Mouse (Mus musculus) embryonic facial prominence, embryonic 14.5 days (tissue): ENCODE results near the gene Tbc1d30. TPM values are rescaled to one million over a fixed set of nuclear protein-coding genes. Genes with fewer than 3 reads are reported as not detected.

Source experiments
- ATAC-seq: fragments of 200-750 bp; cut with Nextera tagmentation; 2 replicates; pipeline ENCODE4 v1.8.0; 2017; ENCODE audit warnings: low read depth, moderate number of reproducible peaks, moderate TSS enrichment
- DNase-seq: peaks from one replicate; pipeline ENCODE4 v3.0.0-alpha.2; 2015; ENCODE audit warnings: low spot score
- H3K27ac ChIP-seq: fragments of 300-500 bp; sonication (generic); replicated peaks from 2 replicates; pipeline ENCODE4 v1.5.1; 2014; ENCODE audit warnings: low read depth, mild to moderate bottlenecking, low read length, moderate library complexity
- H3K27me3 ChIP-seq: fragments of 300-500 bp; sonication (generic); replicated peaks from 2 replicates; pipeline ENCODE4 v1.6.1; 2014; ENCODE audit warnings: low read length; ENCODE audit not compliant: control insufficient read depth, insufficient read depth
- H3K36me3 ChIP-seq: fragments of 300-500 bp; sonication (generic); 2 replicates; pipeline ENCODE4 v1.6.1; 2014; ENCODE audit warnings: low read length, mixed read lengths; ENCODE audit not compliant: control insufficient read depth, insufficient read depth
- H3K4me1 ChIP-seq: fragments of 300-500 bp; sonication (generic); 2 replicates; pipeline ENCODE4 v1.6.1; 2014; ENCODE audit warnings: antibody characterized with exemption, low read length; ENCODE audit not compliant: control insufficient read depth, insufficient read depth
- H3K4me2 ChIP-seq: fragments of 300-500 bp; sonication (generic); 2 replicates; pipeline ENCODE4 v1.6.1; 2014; ENCODE audit warnings: low read depth, mild to moderate bottlenecking, low read length, moderate library complexity, mixed read lengths
- H3K4me3 ChIP-seq: fragments of 300-500 bp; sonication (generic); 2 replicates; pipeline ENCODE4 v1.5.1; 2014; ENCODE audit warnings: low read depth, mild to moderate bottlenecking, low read length
- H3K9ac ChIP-seq: fragments of 300-500 bp; sonication (generic); 2 replicates; pipeline ENCODE4 v1.6.1; 2014; ENCODE audit warnings: low read depth, mild to moderate bottlenecking, low read length, moderate library complexity, mixed read lengths
- H3K9me3 ChIP-seq: fragments of 300-500 bp; sonication (generic); 2 replicates; pipeline ENCODE4 v1.6.1; 2016; ENCODE audit warnings: low read length; ENCODE audit not compliant: control insufficient read depth
- WGBS: fragments of 180-500 bp; shearing (Covaris S2); extraction: QIAGEN DNeasy Blood & Tissue Kit; methylation state at CpG from one replicate; pipeline ENCODE4 v1.1.7; 2014; 5-methylcytosine and 5-hydroxymethylcytosine counted together
- polyA plus RNA-seq: library from polyadenylated mRNA; unstranded; fragments of >200 nt; fragmentation: Nextera tagmentation; extraction: Ambion mirVana; gene quantifications from 2 replicates; pipeline ENCODE4 v1.2.1, GENCODE M21; 2014

Tbc1d30 gene
- polyA plus RNA-seq, 1 experiment from 2014 or later, result 2.2 TPM

DNA sequence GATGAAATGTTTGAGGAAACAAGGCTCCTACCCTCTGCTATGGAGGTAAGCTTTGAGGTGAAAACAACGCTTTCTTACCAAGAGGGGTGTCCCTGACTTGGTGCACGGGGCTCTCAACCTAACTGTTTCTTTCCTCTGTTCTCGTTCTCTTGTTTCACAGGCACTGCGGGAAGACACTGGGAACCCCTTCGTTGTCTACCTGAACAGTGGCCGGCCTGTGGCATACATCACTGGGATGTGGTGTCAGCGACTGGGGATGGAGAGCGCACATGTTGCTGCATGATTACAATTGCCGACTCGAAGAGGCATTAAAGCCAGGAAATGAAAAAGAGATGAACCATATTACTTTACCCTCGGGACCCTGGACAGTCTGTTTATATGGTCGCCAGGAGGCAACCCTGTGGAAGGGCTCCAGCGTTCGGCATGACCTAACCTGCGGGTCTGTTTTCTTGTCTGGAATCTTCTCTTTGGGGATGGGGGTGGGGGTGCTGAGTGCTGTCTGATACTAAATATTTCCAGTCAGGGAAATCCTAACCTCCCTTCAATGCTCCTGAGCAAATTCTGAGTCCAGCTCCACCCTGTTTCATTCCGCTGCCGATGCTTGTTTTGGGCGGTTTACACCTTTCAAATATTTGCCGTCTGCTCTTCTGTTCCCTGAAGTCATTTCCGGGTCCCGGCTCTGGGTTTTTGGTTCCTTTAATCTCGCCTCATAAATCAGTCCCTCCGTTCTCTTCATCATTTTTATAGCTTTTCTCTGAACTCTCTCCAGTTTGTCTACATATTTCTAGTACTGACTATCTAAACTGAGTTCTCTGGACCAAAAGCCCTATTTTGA is 107.5 kb downstream of the Tbc1d30 start:
- no peak overlapping the region for H3K4me3 ChIP-seq
- peaks cover 5% of the 10 kb centered on the region; the same call in 1 of the 2 replicates for H3K9me3 ChIP-seq
- no peaks in the 10 kb centered on the region for H3K36me3 ChIP-seq
- no peak for ATAC-seq
- H3K4me2 ChIP-seq, result no peak overlapping the region
- no peaks in the 10 kb centered on the region for H3K4me1 ChIP-seq
- no peak for DNase-seq
- no peaks in the 10 kb centered on the region for H3K27me3 ChIP-seq
- H3K9ac ChIP-seq, result no peak overlapping the region
- H3K27ac ChIP-seq, result no peak overlapping the region
- 63% methylated on average over 23 of the region's 23 CpGs for WGBS

DNA sequence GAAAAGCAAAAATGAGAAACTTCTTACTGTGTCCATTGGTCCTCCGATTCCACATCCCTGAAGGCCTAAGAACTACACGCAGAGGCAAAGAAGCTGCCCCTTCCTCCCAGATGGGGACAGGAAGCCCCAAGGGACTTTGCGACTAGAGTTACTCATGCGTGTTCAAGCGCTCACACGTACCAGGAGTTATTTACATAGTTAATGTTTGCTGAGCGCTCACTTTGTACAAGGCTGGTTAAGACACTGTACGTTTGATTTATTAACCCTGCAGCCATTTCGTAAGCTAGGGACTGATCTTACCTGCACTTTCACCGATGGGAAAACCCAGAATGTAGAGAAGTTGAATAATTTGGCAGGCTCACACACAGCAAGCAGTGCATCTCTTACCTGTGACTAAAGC is 108.5 kb downstream of the Tbc1d30 start:
- Histone ChIP-seq H3K4me1 (no peaks in the 10 kb centered on the region), H3K9me3 (peaks cover 5% of the 10 kb centered on the region; the same call in 1 of the 2 replicates), H3K4me2 (no peak overlapping the region), H3K27me3 (no peaks in the 10 kb centered on the region), H3K9ac (no peak overlapping the region), H3K27ac (no peak overlapping the region), H3K4me3 (no peak overlapping the region), H3K36me3 (no peaks in the 10 kb centered on the region)
- ATAC-seq (no peak), DNase-seq (peak; percentile 48)
- WGBS, result 66% methylated on average over 10 of the region's 10 CpGs

DNA sequence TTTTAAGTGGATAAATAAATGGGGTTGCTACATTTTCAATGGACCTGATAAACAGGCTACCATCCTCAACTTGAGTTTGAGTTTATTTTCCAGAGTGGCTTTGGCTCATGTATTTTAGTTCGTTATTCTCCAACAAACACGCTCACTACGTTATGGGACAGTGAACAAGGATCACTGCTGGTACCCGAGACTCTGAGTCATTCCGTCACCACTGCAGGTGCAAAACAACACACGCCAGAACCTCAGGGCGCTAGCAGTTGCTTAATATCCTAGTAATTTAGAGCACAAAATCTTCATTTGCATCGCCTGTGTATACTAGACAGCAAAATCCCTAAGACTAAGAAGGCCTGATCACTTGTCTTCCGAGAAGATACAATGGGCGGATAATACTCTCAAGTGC is 112.0 kb downstream of the Tbc1d30 start:
- H3K27me3 ChIP-seq, result no peaks in the 10 kb centered on the region
- H3K27ac ChIP-seq, result no peak overlapping the region
- H3K9me3 ChIP-seq, result no peaks in the 10 kb centered on the region
- DNase-seq (no peak), ATAC-seq (no peak)
- no peak overlapping the region for H3K4me2 ChIP-seq
- H3K36me3 ChIP-seq, result no peaks in the 10 kb centered on the region
- 87% methylated on average over 10 of the region's 10 CpGs for WGBS
- no peaks in the 10 kb centered on the region for H3K4me1 ChIP-seq
- H3K4me3 ChIP-seq, result no peak overlapping the region
- H3K9ac ChIP-seq, result no peak overlapping the region

DNA sequence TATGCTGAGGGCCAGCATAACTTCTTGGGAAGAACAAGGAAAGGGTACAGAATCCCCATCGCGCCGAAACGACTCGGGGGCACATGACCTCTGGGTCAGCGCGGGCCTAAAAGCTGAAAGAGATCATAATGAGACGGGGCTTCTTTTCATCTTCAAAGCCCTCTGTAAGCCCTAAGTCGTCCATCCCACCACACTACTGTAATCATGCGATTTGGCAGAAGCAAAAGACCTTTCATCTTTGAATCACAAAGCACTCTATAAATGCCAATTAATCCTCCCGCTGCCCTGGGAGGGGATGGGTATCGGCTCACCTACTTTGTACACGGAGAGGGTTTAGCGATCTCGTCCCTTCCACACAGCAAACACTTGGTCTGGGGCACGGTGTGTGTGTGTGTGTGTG is 112.5 kb downstream of the Tbc1d30 start:
- Histone ChIP-seq H3K9me3 (no peaks in the 10 kb centered on the region), H3K27me3 (no peaks in the 10 kb centered on the region), H3K9ac (no peak overlapping the region), H3K4me1 (no peaks in the 10 kb centered on the region), H3K27ac (no peak overlapping the region), H3K4me2 (no peak overlapping the region), H3K4me3 (no peak overlapping the region), H3K36me3 (no peaks in the 10 kb centered on the region)
- DNase-seq (no peak), ATAC-seq (no peak)
- 45% methylated on average over 16 of the region's 16 CpGs for WGBS

DNA sequence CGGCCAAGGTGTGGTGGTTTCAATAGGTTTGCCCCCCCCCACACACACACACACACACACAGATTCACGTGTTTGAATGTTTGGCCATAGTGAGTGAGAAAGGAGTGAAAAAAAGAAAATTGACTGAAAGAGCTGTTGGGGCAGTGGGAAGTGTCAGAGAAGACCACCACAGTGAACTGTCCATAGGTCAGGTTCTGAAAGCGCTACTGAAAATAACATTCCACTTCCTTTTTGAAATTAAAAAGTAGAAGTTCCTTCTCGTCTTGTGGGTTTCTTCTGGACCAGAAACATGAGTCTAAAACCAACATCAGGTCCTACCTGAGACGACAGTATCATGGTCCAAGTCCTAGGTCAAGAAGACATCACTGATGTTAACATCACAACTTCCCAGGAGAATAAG is 113.7 kb downstream of the Tbc1d30 start:
- H3K4me1 ChIP-seq, result no peaks in the 10 kb centered on the region
- no peaks in the 10 kb centered on the region for H3K36me3 ChIP-seq
- no peaks in the 10 kb centered on the region for H3K9me3 ChIP-seq
- ATAC-seq (no peak), DNase-seq (no peak)
- no peak overlapping the region for H3K27ac ChIP-seq
- no peak overlapping the region for H3K4me3 ChIP-seq
- H3K27me3 ChIP-seq, result no peaks in the 10 kb centered on the region
- WGBS, result 79% methylated on average over 5 of the region's 5 CpGs
- H3K9ac ChIP-seq, result no peak overlapping the region
- H3K4me2 ChIP-seq, result no peak overlapping the region

DNA sequence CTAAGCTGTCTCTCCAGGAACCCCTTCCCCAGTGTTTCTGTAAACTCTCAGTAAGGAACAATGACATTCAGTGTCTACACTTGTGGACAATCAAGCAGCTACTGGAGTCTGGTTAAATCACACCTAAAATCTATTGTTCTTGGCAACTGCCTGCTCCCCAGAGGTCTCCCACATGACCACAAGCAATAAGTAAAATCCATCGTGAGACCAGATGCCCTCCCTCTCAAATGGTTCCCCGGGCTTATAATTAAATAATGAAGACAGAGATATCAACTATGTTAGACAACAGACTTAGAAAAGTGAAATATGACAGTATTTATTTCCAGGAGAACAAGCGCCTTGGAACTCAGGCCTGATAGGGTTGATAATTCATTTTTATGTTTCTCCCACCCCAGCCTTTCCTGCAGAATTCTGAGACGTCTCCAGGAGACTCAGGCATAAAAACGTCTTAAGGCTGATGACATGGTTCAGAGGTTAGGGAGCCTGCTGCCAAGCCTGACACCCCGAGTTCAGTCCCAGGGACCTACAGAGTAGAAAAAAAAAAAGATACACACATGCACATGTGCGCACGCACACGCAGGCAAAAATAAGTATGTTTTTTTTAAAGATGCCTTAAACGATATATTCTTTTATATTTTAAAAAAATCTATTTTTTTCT is 115.8 kb downstream of the Tbc1d30 start:
- 70% methylated on average over 10 of the region's 10 CpGs for WGBS
- no peaks in the 10 kb centered on the region for H3K4me1 ChIP-seq
- DNase-seq (no peak), ATAC-seq (no peak)
- H3K4me3 ChIP-seq, result no peak overlapping the region
- H3K4me2 ChIP-seq, result no peak overlapping the region
- no peak overlapping the region for H3K9ac ChIP-seq
- H3K36me3 ChIP-seq, result no peaks in the 10 kb centered on the region
- peaks cover 6% of the 10 kb centered on the region for H3K9me3 ChIP-seq
- H3K27ac ChIP-seq, result no peak overlapping the region
- H3K27me3 ChIP-seq, result no peaks in the 10 kb centered on the region

DNA sequence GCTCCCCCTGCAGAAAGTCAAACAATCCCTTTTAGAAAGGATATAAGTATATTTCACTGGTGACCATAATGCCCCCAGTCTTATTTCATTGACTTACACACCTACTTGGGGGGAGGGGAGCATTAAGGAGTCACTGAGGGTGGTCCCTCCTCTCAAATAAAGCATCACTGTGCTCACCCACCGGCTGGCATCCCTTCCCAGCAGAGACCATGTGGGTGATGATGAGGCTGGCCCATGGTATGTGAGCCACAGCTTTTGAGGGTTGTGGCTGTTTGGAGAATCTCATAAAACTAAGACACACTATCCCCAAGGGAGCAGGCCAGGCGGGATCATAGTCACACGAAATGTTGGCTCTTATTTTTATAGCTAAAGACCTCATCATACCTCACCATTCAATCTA is 116.6 kb downstream of the Tbc1d30 start:
- 70% methylated on average over 3 of the region's 3 CpGs for WGBS
- ATAC-seq (no peak), DNase-seq (no peak)
- no peaks in the 10 kb centered on the region for H3K27me3 ChIP-seq
- H3K36me3 ChIP-seq, result no peaks in the 10 kb centered on the region
- H3K4me1 ChIP-seq, result no peaks in the 10 kb centered on the region
- H3K9ac ChIP-seq, result no peak overlapping the region
- no peak overlapping the region for H3K27ac ChIP-seq
- no peak overlapping the region for H3K4me3 ChIP-seq
- H3K4me2 ChIP-seq, result no peak overlapping the region
- H3K9me3 ChIP-seq, result peaks cover 6% of the 10 kb centered on the region

DNA sequence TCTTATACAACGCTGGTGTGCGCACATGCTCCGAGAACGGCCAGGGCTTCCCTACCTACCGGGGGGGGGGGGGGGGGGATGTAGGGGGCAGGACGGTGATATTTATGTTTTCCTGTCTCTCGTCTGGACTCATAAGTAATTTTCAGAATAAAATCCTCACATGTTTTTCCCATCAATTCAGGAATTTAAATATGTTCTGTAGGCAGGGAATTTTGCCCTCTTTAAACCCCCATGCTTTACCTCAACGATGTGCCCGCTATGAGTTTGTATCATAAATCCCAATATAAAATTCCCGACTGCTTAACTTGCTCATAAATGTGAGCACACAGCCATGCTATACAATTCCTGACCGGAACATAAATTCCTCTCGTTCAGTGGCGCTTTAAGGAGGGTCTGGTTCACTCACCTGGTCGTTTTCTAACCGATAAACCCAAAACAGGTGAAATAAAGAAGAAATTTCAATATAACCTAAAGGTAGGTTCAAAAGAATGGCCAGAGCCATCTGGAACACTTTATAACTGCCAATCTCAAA is 122.6 kb downstream of the Tbc1d30 start:
- ATAC-seq, result no peak
- H3K36me3 ChIP-seq, result no peaks in the 10 kb centered on the region
- H3K27ac ChIP-seq, result no peak overlapping the region
- 51% methylated on average over 12 of the region's 15 CpGs for WGBS
- no peak overlapping the region for H3K4me3 ChIP-seq
- no peaks in the 10 kb centered on the region for H3K27me3 ChIP-seq
- H3K9ac ChIP-seq, result no peak overlapping the region
- H3K4me1 ChIP-seq, result no peaks in the 10 kb centered on the region
- H3K9me3 ChIP-seq, result peaks cover 6% of the 10 kb centered on the region
- H3K4me2 ChIP-seq, result no peak overlapping the region
- DNase-seq, result no peak
